Mouse (Mus musculus): ENCODE results near the gene Chaf1a. TPM values are rescaled to one million over a fixed set of nuclear protein-coding genes. Genes with fewer than 3 reads are reported as not detected.
"Not testable (repeated sequence)": the region's sequence is repeated elsewhere in the genome, so short reads cannot be mapped to it uniquely, and the experiment has no call there.

Gene Chaf1a
- polyA plus RNA-seq, 1 experiment from 2014 or later = 6.9 TPM

DNA sequence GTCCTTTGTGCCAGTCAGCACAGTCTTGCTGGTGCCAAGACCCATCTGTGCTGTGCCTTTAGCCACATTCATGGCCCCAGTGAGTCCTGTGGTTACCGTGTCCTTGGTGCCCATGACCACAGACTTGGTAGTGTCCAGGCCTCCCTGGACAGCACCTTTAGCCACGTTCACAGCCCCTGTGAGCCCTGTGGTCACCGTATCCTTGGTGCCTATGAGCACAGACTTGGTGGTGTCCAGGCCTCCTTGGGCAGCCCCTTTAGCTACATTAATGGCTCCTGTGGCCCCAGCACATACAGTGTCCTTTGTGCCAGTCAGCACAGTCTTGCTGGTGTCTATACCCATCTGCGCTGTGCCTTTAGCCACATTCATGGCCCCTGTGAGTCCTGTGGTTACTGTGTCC, 66.2 kb downstream of the Chaf1a start:
- not testable (repeated sequence) for H3K27ac ChIP-seq; H3K4me3 ChIP-seq; H3K4me1 ChIP-seq (replicated peaks); H3K4me2 ChIP-seq; H3K9me3 ChIP-seq; H3K27me3 ChIP-seq; H3K9ac ChIP-seq; ATAC-seq (ENCODE audit: low FRiP score)
- 93% methylated on average over 4 of the region's 4 CpGs for WGBS
- peaks cover 36% of the 10 kb centered on the region for H3K36me3 ChIP-seq

DNA sequence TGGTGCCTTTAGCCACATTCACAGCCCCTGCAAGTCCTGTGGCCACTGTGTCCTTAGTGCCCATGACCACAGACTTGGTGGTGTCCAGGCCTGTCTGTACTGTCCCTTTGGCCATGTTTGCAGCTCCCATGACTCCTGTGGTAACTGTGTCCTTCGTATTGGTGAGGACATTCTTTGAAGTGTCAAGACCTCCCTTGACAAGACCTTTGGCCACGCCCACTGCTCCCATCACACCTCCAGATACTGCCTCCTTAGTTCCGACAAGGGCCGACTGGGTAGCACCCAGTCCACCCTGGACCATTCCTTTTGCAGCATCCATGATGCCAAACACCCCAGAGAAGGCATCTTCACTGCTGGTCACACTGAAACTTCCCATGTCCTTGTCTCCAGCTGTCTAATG, 66.7 kb downstream of the Chaf1a start:
- Histone ChIP-seq H3K27me3 (no peaks in the 10 kb centered on the region), H3K27ac (no peak overlapping the region), H3K4me3 (no peak overlapping the region), H3K4me2 (no peak overlapping the region), H3K36me3 (peaks cover 30% of the 10 kb centered on the region), H3K4me1 (replicated peaks) (peaks cover 7% of the 10 kb centered on the region; the same call in 1 of the 2 replicates), H3K9ac (no peak overlapping the region), H3K9me3 (no peaks in the 10 kb centered on the region)
- ATAC-seq (ENCODE audit: low FRiP score) = no peak
- WGBS = 81% methylated on average over 4 of the region's 4 CpGs

DNA sequence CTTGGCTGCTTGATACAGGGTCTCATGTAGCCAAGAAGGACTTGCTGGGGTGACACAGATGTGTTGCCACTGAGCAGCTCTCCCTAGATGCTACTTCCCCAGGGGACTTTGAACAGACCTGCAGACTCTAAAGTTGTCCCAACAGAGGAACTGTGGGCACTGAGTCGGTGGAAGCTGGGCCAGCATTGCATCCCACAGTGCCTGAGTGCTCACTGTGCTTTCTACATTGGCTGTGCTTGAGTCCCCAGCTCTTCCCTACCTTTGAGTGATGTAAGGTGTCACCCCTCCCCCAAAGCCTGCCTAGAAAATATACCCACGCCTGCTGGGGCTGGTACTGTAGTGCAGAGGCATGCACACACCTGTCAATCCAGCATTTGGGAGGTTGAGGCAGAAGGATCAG, 67.5 kb downstream of the Chaf1a start:
- Histone ChIP-seq H3K4me3 (no peak overlapping the region), H3K27me3 (no peaks in the 10 kb centered on the region), H3K9me3 (no peaks in the 10 kb centered on the region), H3K36me3 (peaks cover 23% of the 10 kb centered on the region), H3K4me1 (replicated peaks) (peaks cover 9% of the 10 kb centered on the region), H3K4me2 (no peak overlapping the region), H3K27ac (no peak overlapping the region), H3K9ac (no peak overlapping the region)
- WGBS = 87% methylated on average over 2 of the region's 2 CpGs
- no peak for ATAC-seq (ENCODE audit: low FRiP score)

DNA sequence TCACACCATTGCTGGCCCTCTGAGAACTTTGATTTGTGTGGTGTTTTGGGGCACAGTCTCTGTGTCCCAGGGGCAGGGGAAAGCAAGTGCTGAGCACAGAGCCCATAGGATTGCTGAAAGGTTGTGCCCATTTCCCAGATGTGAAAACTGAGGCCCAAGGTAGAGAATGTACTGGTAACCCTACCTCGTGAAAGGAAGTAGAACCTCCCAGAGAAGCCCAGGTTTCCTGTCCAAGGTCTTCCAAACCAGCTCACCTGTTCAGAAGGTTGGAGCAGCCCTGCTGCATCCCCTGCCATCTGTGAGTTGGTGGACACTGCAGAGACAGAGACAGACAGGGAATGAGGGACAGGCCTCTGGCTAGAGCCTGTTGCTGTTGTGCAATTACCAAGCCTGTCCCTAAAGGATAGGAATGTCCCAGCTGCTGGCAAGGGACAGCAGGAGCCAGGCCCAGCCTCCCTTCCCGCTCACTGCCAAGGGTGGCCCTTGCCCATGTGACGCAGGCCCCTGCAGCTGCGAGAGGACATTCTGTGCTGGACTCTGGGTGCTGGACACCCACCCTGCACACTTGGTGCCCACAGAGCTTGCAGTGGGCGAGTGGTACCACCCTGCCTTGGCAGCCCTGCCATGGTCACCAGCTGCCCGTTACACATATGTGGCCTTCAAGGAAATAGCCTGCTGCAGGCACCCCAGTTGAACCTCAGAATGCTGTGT, 68.2 kb downstream of the Chaf1a start:
- H3K4me2 ChIP-seq = no peak overlapping the region
- no peak overlapping the region for H3K27ac ChIP-seq
- 78% methylated on average over 6 of the region's 6 CpGs for WGBS
- ATAC-seq (ENCODE audit: low FRiP score) = no peak
- no peak overlapping the region for H3K9ac ChIP-seq
- H3K4me3 ChIP-seq = no peak overlapping the region
- H3K4me1 ChIP-seq (replicated peaks) = peaks cover 13% of the 10 kb centered on the region
- peaks cover 15% of the 10 kb centered on the region for H3K36me3 ChIP-seq
- H3K27me3 ChIP-seq = no peaks in the 10 kb centered on the region
- no peaks in the 10 kb centered on the region for H3K9me3 ChIP-seq

DNA sequence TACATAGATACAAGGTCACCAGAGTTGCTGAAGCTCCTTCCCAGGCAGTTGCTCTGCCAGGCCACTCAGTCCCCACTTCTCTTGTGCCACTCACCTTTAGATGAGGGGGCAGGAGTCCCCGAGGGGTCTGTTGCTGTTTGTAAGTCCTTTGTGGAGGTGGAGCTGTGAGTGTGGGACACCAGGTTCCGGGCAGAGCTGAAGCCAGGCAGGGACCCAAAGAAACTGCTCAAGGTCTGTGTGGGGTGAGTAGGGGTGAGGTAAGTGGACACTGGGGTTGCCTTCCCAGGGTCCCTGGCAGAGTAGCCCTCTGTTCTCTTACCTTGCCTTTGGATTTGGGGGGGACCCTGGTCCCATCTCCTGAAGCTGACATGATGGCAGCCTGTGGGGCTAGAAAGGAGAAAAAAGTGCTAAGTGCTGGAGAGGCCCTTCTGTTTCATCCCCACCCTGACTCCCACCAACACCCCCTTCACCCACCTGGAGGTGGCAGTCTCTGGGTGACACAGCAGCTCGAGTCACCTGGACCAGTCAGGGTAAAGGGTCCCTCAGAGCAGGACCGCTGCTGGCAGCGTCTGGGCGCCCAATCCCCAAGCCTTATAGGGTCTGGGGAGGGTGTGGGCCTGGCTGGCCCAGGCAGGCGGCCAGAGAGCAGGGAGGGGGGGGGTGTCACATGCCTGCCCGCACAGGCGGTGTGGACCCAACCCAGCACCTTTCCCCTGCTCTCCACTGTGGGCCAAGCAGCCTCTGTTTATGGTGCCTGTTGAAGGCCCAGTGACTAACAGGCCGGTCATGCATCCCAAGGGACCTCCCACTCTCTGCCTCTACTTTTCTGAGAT, 69.2 kb downstream of the Chaf1a start, which contains the start of gene Plin4:
Gene Plin4 (minus strand): TSS at position 585 of the 833 bp plus-strand sequence.
- H3K27ac ChIP-seq = 0 out of 2 replicates have a peak within 1 kb of the TSS, but pooled peaks have one; percentile 3
- ATAC-seq (ENCODE audit: low FRiP score) = no peak
- H3K9me3 ChIP-seq = no peaks in the 10 kb centered on the region
- 63% methylated on average over 10 of the region's 10 CpGs for WGBS
- peaks cover 13% of the 10 kb centered on the region for H3K4me1 ChIP-seq (replicated peaks)
- H3K27me3 ChIP-seq = no peaks in the 10 kb centered on the region
- peaks cover 9% of the 10 kb centered on the region for H3K36me3 ChIP-seq
- H3K9ac ChIP-seq = no peak within 1 kb of the TSS
- H3K4me2 ChIP-seq = no peak within 1 kb of the TSS
- no peak within 1 kb of the TSS for H3K4me3 ChIP-seq

DNA sequence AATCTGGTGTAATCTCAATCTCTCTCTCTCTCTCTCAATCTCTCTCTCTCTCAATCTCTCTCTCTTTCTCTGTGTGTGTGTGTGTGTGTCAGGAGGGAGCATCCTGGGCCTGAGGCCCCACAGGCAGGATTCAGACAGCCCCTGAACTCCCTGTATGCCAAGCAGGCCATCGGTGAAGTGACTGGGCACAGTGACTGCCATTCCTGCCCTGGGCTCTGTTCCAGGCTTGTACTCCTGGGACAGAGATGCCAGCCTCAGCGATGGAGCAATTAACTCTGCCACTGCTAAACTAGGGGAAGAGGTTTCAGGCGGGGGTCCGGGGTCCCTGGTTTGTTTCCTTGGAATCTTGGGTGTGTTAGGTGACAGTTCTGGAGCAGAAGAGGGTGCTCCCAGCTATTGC, 70.3 kb downstream of the Chaf1a start:
- ATAC-seq (ENCODE audit: low FRiP score) = no peak
- Histone ChIP-seq H3K4me2 (no peak overlapping the region), H3K27me3 (peaks cover 5% of the 10 kb centered on the region), H3K4me3 (no peak overlapping the region), H3K27ac (0 out of 2 replicates have a peak overlapping the region, but pooled peaks have one; percentile 3), H3K9ac (no peak overlapping the region), H3K9me3 (no peaks in the 10 kb centered on the region), H3K36me3 (peaks cover 9% of the 10 kb centered on the region), H3K4me1 (replicated peaks) (peaks cover 13% of the 10 kb centered on the region)
- 66% methylated on average over 4 of the region's 4 CpGs for WGBS

DNA sequence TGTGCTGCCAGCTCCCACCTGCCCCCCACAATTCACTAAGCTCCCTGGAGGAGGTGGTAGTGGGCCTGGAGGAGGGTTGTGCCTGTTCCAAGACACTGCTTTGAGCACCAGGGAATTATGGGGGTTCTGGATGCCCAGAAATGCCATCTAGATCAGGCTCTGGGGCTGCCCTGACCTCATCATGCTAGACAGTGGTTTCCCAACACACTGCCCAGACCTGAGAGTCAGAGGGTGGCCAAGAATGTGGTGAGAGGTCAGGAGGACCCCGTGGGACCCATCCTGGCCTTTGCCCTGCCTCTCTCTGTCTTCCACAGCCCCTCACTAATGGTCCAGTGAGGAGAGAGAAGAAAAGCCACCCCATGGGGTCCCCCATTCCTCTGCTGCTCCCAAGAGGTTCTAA, 70.8 kb downstream of the Chaf1a start:
- H3K4me1 ChIP-seq (replicated peaks) = peaks cover 13% of the 10 kb centered on the region
- WGBS = 63% methylated on average over 1 of the region's 1 CpGs
- H3K9ac ChIP-seq = no peak overlapping the region
- H3K4me3 ChIP-seq = no peak overlapping the region
- no peak overlapping the region for H3K4me2 ChIP-seq
- H3K27me3 ChIP-seq = peaks cover 10% of the 10 kb centered on the region
- 0 out of 2 replicates have a peak overlapping the region, but pooled peaks have one; percentile 3 for H3K27ac ChIP-seq
- H3K9me3 ChIP-seq = no peaks in the 10 kb centered on the region
- H3K36me3 ChIP-seq = peaks cover 9% of the 10 kb centered on the region
- ATAC-seq (ENCODE audit: low FRiP score) = no peak

DNA sequence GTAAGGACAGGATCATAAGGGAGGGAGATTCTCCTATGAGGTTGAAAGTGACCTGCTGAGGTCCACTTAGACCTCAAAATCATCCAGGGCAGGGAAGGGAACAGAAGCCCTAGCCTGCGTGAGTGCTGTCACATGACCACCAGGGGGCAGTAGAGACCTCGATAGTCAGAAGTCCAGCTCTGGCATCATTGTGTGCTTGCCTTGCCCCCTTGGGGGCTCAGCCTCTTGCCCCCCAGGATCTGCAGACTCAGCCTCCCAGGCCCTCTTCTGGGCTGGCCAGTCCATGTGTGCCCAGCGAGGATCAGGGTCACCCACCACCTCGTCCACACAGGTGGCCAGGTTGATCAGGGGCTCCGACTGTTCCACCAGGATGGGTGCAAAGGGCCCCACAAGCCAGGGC, 71.6 kb downstream of the Chaf1a start:
- no peak overlapping the region for H3K27ac ChIP-seq
- no peak overlapping the region for H3K9ac ChIP-seq
- H3K36me3 ChIP-seq = peaks cover 9% of the 10 kb centered on the region
- peaks cover 18% of the 10 kb centered on the region for H3K27me3 ChIP-seq
- H3K4me1 ChIP-seq (replicated peaks) = peaks cover 13% of the 10 kb centered on the region
- H3K4me3 ChIP-seq = no peak overlapping the region
- 41% methylated on average over 5 of the region's 5 CpGs for WGBS
- H3K4me2 ChIP-seq = no peak overlapping the region
- H3K9me3 ChIP-seq = no peaks in the 10 kb centered on the region
- ATAC-seq (ENCODE audit: low FRiP score) = peak; percentile 6; the same call in 1 of the 2 replicates

DNA sequence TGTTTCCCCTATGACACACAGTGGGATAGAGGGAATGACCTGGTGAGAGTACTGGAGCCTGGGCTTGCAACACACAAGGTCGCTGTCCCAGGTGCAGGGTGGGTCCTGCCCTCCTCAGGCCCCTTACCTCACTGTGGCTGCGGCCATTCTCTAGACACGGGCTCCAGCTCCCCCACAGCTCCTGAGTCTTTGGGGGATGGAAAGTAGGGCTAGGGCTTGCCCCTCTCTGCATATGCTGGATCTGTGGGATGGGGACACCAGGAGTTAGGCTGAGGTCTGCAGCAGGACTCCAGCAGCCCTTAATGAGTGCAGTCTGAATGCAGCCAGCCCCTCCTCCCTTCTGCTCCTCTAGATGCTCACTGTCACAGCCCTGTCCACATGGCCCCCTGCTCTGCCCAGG, 72.5 kb downstream of the Chaf1a start:
- H3K9ac ChIP-seq = peak overlapping the region; percentile 13; the same call in 1 of the 2 replicates
- 54% methylated on average over 3 of the region's 3 CpGs for WGBS
- no peak for ATAC-seq (ENCODE audit: low FRiP score)

DNA sequence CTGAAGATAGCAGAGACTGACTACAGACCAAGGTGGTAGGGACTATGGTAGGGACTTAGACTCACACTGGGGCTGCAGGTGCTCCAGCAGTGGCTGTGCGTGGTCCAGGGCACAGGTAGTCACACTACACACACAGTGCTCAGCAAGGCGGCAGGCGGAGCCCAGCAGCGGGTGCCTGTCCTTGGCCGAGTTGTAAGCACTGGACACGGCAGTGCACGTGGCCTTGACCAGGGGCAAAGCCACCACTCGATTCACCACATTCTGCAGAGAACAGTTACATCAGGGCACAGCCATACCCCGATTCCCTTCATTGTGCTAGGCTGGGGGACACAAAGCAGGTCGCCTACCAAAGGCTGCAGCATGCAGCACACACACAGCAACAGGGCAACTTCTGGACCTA, 76.0 kb downstream of the Chaf1a start:
- H3K27me3 ChIP-seq = peaks cover 58% of the 10 kb centered on the region
- 79% methylated on average over 10 of the region's 10 CpGs for WGBS

More for the DNA sequence above, 72.5 kb downstream of the Chaf1a start:
- Histone ChIP-seq H3K4me2 (no peak overlapping the region), H3K9me3 (no peaks in the 10 kb centered on the region), H3K4me1 (replicated peaks) (peaks cover 20% of the 10 kb centered on the region), H3K27ac (no peak overlapping the region; the same call in 1 of the 2 replicates), H3K27me3 (peaks cover 26% of the 10 kb centered on the region), H3K36me3 (peaks cover 4% of the 10 kb centered on the region), H3K4me3 (no peak overlapping the region)

DNA sequence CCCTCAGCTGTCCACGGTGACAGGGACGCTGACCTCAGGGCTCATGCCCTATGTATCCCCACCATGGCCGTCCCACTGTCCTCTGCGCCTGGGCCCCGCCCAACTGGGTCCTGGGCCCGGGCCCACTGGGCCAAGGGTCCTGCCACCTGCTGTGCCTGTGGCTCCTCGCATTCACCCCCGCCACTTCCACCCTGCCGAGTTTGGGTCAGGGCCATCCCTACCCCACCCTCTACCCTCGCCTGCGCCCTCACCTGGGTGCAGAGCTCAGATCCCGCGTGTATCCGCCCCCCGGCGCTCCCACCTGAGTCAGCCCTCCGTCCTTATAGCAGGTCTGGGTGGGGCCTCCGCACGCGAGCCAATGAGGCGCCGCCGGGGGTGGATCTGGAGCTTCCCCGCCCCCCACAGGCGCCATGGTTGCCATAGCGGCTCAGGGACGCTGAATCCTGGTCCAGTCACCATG, 77.0 kb downstream of the Chaf1a start, which contains the start of gene Plin5:
Gene Plin5 (minus strand): TSS at position 346 of the 460 bp plus-strand sequence.
- H3K4me3 ChIP-seq = peak within 1 kb of the TSS; percentile 30
- H3K9me3 ChIP-seq = peaks cover 4% of the 10 kb centered on the region
- WGBS = under 1% methylated on average over 27 of the region's 27 CpGs
- peak; percentile 43 for ATAC-seq (ENCODE audit: low FRiP score)
- H3K36me3 ChIP-seq = peaks cover 1% of the 10 kb centered on the region
- H3K27ac ChIP-seq = no peak within 1 kb of the TSS
- peak within 1 kb of the TSS; percentile 58 for H3K4me2 ChIP-seq
- H3K27me3 ChIP-seq = peaks cover 69% of the 10 kb centered on the region
- H3K4me1 ChIP-seq (replicated peaks) = peaks cover 24% of the 10 kb centered on the region
- peak within 1 kb of the TSS; percentile 55; the same call in 1 of the 2 replicates for H3K9ac ChIP-seq

More for the DNA sequence above, 76.0 kb downstream of the Chaf1a start:
- Histone ChIP-seq H3K36me3 (no peaks in the 10 kb centered on the region), H3K9ac (no peak overlapping the region), H3K4me2 (no peak overlapping the region), H3K27ac (no peak overlapping the region), H3K4me3 (no peak overlapping the region), H3K4me1 (replicated peaks) (peaks cover 24% of the 10 kb centered on the region), H3K9me3 (no peaks in the 10 kb centered on the region)
- no peak for ATAC-seq (ENCODE audit: low FRiP score)

DNA sequence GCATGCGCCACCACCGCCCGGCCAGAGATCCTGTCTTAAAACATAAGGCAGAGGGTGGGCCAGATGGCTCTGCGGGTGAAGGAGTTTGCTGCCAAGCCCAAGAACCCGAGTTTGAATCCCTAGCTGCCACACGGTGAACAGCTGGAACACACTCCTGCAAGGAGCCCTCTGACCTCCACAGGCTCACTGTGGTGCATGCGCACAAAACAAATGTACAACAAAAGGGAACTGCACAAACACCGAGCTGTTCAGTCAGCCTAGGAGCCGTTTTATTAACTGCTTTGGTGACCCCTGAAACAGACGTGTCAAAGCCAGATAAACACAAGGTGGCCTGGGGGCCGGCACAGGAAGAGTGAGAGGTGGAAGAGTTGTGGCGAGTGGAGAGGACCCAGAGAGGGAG, 79.2 kb downstream of the Chaf1a start:
- Histone ChIP-seq H3K4me2 (no peak overlapping the region), H3K27me3 (peaks cover 91% of the 10 kb centered on the region), H3K36me3 (peaks cover 23% of the 10 kb centered on the region), H3K9me3 (peaks cover 13% of the 10 kb centered on the region), H3K4me3 (no peak overlapping the region), H3K27ac (no peak overlapping the region), H3K4me1 (replicated peaks) (peaks cover 23% of the 10 kb centered on the region), H3K9ac (no peak overlapping the region)
- 41% methylated on average over 12 of the region's 12 CpGs for WGBS
- no peak for ATAC-seq (ENCODE audit: low FRiP score)
